Mouse (Mus musculus): ENCODE measurements around the gene Gm21988.

Gm21988 gene

GRCm38 (mm10) chr11:70239541-70240279 is at the start of gene Gm21988, which contains the start of gene Rnasek:
Gene Gm21988 (minus strand): TSS chr11:70239830.
Gene Rnasek (minus strand): TSS chr11:70239842.
- under 1% methylated on average over 34 of the region's 35 CpGs for WGBS

GRCm38 (mm10) chr11:70289236-70289635 is 49.6 kb upstream of the Gm21988 start:
- WGBS: 53% methylated on average over 6 of the region's 6 CpGs

- 93% methylated on average over 10 of the region's 10 CpGs for WGBS
Observed at GRCm38 (mm10) chr11:70288102-70288501, 48.5 kb upstream of the Gm21988 start.

GRCm38 (mm10) chr11:70285686-70286085 is 46.1 kb upstream of the Gm21988 start:
- 88% methylated on average over 5 of the region's 5 CpGs for WGBS

GRCm38 (mm10) chr11:70284757-70285156 is 45.1 kb upstream of the Gm21988 start:
- 76% methylated on average over 3 of the region's 3 CpGs for WGBS

- WGBS: 86% methylated on average over 4 of the region's 4 CpGs
Observed at GRCm38 (mm10) chr11:70283666-70284065, 44.0 kb upstream of the Gm21988 start.

GRCm38 (mm10) chr11:70280441-70280840 is 40.8 kb upstream of the Gm21988 start:
- WGBS: 68% methylated on average over 3 of the region's 3 CpGs

- 69% methylated on average over 3 of the region's 3 CpGs for WGBS
Observed at GRCm38 (mm10) chr11:70278961-70279360, 39.3 kb upstream of the Gm21988 start.

- 79% methylated on average over 7 of the region's 7 CpGs for WGBS
Observed at GRCm38 (mm10) chr11:70271641-70272040, 32.0 kb upstream of the Gm21988 start.

- 63% methylated on average over 1 of the region's 1 CpGs for WGBS
Observed at GRCm38 (mm10) chr11:70266405-70266804, 26.8 kb upstream of the Gm21988 start.

- WGBS: 85% methylated on average over 4 of the region's 4 CpGs
Observed at GRCm38 (mm10) chr11:70265819-70266218, 26.2 kb upstream of the Gm21988 start.

- 61% methylated on average over 3 of the region's 3 CpGs for WGBS
Observed at GRCm38 (mm10) chr11:70265252-70265651, 25.6 kb upstream of the Gm21988 start.

GRCm38 (mm10) chr11:70259035-70259434 is 19.4 kb upstream of the Gm21988 start:
- WGBS: 93% methylated on average over 4 of the region's 4 CpGs

GRCm38 (mm10) chr11:70254931-70255531 is 15.4 kb upstream of the Gm21988 start, which contains the start of gene Alox12:
Gene Alox12 (minus strand): TSS chr11:70255353.
- WGBS: 4% methylated on average over 25 of the region's 25 CpGs

- WGBS: 5% methylated on average over 18 of the region's 18 CpGs
Observed at GRCm38 (mm10) chr11:70254337-70254736, 14.7 kb upstream of the Gm21988 start.

- 85% methylated on average over 8 of the region's 8 CpGs for WGBS
Observed at GRCm38 (mm10) chr11:70251853-70252252, 12.2 kb upstream of the Gm21988 start.

- WGBS: 56% methylated on average over 11 of the region's 11 CpGs
Observed at GRCm38 (mm10) chr11:70250150-70250549, 10.5 kb upstream of the Gm21988 start.

GRCm38 (mm10) chr11:70247136-70247845 is 7.7 kb upstream of the Gm21988 start:
- 54% methylated on average over 9 of the region's 9 CpGs for WGBS

GRCm38 (mm10) chr11:70242591-70242990 is 3.0 kb upstream of the Gm21988 start:
- WGBS: 79% methylated on average over 11 of the region's 11 CpGs

- 6% methylated on average over 23 of the region's 23 CpGs for WGBS
Observed at GRCm38 (mm10) chr11:70238591-70239440, 814 bp downstream of the Gm21988 start.

GRCm38 (mm10) chr11:70237457-70238167 is 2.0 kb downstream of the Gm21988 start, which contains the start of gene 0610010K14Rik:
Gene 0610010K14Rik (minus strand): TSS chr11:70237914.
- under 1% methylated on average over 70 of the region's 70 CpGs for WGBS
